Mouse (Mus musculus) cerebral cortex, adult 2 months (tissue): ENCODE measurements around the gene I830077J02Rik.

Experiments
- WGBS: fragments of 180-500 bp; shearing (Covaris S2); methylation state at CpG from one replicate; pipeline ENCODE4 v1.1.7; 2018; 5-methylcytosine and 5-hydroxymethylcytosine counted together

The I830077J02Rik gene

DNA sequence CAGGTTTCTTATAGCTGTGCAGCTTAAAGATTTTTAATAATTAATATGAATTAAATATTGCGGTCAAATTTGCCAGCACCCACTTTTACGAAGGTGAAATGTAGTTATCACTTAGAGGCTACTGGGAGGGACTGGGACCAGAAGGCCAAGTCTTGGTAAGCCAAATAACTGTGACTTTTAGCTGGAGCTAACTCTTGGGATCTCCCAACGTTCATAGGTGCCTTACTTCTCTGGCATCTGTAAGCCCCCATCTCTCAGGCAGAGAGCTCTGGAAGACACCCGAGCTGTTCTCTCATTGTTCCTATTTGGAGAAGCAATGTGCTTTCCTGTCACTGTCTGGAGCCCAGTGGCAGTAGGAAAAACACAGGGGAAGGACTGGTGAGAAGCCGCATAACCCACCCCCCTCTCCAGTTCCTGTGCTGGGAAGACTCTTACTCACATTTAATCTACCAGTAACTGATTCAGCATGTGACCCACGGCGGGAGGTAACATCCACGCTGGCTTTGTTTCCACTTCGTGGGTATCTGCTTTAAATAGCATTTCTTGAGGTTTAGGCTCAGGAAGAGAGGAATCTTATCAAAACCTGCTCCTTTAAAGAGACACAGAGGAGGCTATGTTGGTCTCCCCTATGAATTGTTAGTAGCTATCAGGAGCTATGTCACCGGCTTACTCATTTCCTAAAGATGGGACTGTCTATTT, 14.7 kb downstream of the I830077J02Rik start:
- WGBS: 64% methylated on average over 10 of the region's 10 CpGs

DNA sequence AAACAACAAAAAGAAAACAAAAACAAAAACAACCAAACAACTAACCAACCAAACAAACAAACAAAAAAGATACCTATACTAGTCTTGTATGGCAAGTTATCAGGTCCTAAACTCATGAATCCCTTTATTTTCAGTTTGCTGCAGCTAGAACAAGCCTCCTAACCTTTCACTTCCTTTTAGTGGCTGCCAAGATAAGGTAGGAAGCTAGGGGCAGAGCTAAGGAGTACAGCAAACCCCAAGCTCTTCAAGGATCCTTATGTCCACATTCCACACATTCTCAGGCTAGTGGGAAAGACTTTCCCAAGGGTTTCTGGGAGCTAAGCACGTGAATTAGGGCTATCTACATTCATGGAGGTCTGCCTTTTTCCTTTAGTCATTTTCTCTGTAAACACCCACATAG, 17.2 kb downstream of the I830077J02Rik start:
- 69% methylated on average over 1 of the region's 1 CpGs for WGBS

DNA sequence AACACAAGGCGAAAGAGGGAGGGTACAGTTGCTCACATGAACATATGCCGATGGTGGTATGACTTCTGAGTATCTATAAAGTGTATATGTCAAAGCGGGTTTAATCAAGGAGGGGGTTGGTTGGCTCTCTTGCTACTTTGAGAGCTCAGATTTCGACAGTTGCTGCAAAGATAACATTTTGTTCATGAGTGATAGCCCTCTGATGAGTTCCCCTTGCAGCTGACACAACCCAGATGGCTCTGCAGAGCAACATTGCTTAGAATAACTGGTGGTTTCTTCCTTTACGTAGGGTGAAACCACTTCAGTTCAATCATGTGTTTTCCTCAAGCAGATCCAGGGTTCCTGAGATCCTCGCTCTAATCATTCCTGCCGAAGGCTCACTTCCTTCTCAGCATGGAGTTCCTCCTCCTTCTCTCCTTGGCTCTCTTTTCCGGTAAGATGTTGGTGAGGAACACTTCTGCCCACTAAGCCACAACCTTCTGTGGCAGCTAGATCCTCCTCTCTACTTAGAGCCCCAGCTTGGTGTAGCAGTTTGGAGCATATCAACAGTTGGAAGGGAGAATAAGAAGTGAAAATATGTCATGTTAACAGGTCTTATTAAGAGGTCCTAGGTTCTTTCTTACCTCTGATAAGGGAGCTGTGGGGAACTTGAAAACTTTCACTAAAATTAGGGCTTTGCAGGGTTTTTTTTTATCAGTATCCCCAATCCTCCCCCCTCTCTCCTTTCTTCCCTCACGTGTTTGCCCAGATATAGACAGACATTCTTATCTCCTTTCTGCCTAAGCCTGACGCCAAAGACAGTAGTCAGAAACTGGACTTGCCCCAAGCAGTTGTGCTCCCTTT, 18.4 kb downstream of the I830077J02Rik start:
- 60% methylated on average over 10 of the region's 10 CpGs for WGBS

DNA sequence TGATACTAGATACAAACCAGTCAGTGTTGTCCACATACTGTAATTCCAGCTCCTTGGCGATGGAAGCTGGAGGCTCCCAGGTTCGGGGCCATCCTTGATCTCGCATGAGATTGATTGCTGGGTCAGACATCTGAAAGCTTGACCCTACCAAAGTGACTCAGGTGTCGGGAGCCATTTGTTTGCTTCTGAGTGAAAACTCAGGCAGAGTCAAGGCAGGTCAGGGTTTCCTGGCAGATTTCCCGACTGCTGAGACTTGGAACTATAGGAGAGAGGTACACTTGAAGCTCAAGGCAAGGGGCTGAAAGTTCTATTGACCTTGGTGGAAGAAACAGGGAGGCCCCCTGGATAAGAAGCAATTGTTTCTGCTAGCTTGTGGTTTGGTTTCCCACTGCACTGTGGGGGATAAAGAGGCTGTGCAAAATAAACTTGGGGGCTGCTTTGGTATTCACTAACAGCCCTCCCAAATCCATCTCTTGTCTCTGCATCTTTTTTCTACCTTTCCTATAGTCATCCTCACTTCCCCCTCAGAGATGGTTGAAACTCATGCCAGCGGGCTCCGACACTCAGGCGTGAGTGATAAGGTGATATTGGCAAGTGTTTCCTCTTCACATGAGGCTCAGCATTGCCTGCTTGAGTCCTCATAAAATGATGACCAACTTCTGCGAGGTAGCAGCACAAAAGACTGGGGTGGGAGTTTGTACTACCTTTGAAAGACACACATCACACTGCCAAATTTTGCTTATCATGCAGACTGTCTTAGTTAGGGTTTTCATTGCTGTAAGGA, 20.2 kb downstream of the I830077J02Rik start:
- 86% methylated on average over 9 of the region's 9 CpGs for WGBS

DNA sequence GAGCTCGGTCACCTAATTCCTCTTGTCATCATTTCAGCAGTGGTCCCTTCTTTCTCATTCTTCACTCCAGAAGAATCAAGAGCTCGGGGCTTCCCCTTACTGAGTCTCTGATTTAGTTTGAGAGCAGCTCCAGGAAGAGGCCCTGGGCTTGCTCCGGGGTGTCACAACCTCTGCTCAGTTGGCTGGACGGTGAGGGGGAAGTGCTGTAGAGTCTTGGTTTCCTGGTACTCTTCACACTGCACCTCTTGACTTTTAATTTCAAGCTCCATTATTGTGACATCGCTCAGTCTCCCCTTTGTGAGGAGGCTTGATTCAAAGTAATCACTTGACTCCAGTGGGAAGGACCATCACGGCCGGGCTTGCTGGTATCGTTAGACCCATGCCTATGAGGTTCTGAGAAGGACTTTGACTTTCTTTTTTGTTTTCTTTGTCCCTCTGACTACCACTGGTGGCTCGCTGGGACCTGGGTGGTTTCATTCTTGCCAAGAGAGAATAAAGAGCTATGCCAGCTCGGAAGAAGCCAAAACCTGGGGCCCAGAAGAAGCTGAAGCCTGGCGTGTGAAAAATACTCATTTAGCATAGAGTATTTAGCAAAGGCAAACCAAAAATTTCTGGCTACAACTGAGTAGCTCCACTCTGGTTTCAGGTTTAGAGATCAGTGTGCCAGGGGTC, 21.8 kb downstream of the I830077J02Rik start:
- 71% methylated on average over 11 of the region's 11 CpGs for WGBS

DNA sequence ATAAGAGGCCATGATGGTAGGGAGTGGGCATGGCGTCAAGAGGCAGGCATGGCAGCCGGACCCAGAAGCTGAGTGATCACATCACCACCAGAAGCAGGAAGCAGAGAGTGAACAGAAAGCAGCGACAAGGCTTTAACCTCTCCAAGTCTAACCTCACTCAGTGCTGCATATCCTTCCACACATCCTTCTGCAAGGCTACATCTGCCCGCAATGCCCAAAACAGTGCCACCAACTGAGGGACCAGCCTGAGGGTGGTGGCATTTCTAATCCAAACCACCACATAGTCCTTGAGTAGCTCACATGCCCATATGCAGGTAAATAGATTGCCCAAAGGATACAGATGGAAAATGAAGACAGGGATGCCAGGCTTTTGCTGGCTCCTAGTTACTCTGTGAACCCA, 23.5 kb downstream of the I830077J02Rik start:
- 85% methylated on average over 4 of the region's 4 CpGs for WGBS

DNA sequence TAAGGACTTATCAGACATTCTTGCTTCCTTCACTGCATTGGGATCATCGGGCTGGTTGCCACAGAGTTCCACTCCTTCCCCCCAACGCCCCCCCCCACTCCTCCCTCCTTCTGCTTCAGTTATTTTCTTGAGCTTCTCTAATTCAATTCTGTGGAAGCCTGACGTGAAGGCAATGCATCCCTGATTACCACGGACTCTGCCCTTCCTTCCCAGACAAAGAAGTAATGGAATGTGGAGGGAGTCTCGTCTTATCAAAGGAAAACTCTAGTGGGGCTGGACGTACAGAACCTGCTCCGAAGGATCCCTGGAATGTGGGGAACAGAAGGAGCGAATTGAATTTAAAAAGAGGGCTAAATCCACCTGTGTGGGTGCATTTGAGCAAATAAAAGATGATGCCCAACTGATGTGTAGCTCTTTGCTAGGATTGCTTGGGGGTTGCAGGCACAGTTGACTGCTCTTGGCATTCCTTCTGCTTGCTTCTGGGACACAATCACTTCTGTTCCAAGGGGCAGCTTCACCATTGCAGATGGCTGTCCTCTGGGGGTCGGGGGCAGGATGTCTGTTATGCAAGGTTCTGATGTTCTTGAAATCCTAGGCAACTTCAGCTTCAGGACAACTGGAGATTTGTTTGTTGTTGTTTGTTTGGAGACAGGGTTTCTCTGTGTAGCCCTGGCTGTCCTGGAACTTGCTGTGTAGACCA, 24.4 kb downstream of the I830077J02Rik start:
- WGBS: 60% methylated on average over 9 of the region's 9 CpGs

DNA sequence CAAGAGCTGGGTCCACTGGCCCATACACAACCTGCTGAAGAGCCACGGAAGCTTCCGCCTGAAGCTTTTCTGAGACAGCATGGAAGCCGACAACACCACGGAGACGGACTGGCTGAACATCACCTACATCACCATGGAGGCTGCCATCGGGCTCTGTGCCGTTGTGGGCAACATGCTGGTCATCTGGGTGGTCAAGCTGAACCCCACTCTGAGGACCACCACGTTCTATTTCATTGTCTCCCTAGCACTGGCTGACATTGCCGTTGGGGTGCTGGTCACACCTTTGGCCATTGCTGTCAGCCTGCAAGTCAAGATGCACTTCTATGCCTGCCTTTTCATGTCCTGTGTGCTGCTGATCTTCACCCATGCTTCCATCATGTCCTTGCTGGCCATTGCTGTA, 27.7 kb downstream of the I830077J02Rik start:
- 93% methylated on average over 9 of the region's 9 CpGs for WGBS

DNA sequence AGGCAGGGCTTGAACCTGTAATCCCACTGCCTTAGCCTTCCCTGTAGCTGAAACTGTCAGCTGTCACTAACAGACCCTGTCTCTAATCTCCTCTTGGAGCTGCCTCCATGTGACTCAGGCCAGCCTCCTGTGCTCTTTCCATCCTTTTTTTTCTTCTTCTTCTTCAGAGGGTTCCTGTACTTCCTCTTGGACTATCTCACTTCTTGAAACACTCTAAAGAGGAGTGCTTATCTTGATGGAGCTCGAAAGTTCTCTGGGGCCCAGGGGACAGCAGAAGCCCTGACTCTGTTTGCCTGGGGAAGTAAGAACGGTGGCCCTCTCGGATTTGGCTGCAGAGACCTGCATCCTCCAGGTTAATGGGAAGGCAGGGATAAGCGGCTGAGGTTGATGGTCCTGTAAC, 28.3 kb downstream of the I830077J02Rik start:
- WGBS: 83% methylated on average over 4 of the region's 4 CpGs

DNA sequence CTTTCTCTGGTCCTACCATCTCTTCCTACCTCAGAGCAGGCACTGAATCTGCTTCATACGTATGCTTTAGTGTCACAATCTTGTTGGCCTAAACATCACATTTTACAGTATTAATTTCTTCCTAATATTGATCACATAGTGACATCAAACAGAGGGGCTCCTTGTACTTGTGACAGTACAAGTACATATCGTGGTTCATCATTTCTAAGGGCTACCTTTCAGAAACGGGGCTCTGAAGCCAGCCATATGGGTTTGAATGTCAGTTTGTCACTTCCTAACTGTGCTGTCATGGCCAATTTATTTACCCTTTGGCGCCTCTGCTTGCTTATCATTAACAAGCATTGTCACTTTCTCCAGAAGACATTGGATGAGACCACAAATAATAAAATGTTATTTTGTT, 31.0 kb downstream of the I830077J02Rik start:
- WGBS: 85% methylated on average over 4 of the region's 4 CpGs

DNA sequence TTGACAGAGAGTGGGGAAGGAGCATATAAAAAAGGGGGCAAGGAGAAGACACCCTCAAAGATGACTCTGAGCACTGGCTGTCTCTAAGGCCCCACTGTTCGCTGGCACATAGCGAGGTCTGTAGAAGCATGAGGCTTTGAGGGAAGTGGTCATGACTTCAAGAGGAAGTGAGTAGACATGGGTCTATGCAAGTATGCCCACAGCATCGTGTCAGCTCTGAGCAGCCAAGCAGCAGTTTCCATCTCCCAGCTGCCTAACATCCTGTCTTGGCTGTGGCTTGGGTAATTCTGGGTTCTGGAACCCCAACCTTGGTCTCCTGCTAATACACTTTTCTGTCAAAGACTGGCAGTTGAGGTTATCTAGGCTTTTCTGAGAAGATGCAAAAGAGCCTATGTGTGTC, 31.7 kb downstream of the I830077J02Rik start:
- 75% methylated on average over 3 of the region's 3 CpGs for WGBS

DNA sequence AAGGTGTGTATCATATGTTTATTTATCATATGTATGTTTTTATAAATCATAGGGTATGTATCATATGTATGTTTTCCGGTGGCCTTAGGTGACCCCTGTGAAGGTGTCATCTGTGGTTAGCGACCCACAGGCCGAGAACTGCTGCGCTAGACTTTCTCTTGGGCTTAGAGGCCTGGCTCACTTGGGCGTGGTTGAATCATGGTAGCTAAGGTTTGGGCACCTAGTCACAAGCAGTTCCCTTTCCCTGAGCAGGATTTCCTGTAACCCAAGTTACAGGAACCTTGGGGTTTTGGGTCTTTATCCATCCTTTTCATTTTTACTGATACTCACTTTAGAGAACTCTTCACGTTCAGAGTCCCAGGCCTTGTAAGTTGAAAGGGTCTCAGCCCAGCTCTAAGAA, 32.2 kb downstream of the I830077J02Rik start:
- WGBS: 79% methylated on average over 6 of the region's 6 CpGs

DNA sequence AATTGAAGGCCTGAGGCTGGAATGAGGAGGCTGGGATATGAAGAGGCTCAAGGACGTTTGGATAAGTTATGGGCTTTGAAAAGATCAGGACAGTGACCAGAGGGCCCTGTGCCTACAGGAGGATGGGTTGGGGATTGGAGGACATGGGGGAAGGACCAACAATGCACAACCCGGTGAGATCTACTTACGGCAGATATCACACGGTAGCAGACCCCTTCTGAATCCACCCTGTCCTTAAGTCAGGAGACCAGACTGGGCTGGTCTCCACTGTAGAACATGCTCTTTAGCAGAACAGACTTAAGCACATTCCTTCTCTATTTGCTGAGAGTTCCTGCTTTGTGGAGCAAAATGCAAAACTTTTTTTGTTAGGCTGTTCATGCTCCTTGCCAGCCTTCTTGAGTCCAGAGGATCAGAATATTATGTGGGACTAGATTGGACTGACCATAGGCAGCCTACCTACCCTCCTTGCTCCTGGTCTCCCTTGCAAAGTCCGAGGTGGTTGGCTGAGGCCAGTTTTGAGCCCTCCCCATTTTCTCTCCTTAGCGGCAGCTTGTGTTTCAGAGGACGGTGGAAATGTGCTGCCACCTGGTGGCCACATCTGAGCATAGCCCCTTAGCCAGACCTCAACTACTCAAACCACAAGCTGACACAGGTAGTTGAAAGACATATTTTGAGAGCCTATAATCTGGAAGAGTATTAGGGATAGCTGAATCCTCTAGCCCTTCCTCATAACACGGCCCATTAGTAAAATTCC, 32.9 kb downstream of the I830077J02Rik start:
- 44% methylated on average over 8 of the region's 8 CpGs for WGBS

DNA sequence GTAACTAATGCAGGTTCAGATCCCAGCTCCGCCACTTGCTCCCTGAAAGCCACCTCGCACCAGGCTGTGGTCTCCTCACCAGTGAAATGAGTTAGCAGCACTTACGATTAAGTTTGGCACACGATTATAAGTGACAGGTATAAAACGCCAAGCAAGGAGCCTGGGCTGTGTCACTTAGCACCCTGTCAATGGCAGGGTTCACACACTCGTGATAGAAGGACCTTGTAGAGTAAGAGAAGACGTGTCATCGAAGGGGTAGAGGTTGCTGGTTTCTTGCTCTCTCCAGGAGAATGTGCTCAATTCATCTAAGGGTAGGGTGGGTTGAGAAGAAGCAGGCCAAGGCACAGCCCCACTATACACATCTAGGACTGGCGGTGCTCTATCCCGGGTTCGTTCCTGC, 33.6 kb downstream of the I830077J02Rik start:
- WGBS: 94% methylated on average over 11 of the region's 11 CpGs

DNA sequence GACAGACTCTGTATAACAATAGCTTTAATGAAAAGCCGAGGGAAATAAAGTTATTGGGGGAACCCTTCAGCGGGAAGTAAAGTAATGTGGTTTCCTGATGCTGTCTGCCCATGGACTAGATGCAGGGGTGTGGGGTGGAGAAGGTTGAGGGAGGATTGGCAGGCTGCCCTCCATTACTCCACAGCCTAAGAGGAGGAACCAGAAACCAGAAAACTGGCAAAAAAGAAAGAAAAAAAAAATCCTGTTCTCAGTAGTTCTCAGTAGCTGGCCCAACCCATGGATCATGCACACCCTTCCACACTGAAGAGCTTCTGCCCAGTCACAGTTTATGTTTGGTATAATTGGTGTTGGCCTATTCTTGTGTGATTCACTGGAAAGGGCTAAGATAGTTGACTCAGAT, 34.1 kb downstream of the I830077J02Rik start:
- 77% methylated on average over 2 of the region's 2 CpGs for WGBS

DNA sequence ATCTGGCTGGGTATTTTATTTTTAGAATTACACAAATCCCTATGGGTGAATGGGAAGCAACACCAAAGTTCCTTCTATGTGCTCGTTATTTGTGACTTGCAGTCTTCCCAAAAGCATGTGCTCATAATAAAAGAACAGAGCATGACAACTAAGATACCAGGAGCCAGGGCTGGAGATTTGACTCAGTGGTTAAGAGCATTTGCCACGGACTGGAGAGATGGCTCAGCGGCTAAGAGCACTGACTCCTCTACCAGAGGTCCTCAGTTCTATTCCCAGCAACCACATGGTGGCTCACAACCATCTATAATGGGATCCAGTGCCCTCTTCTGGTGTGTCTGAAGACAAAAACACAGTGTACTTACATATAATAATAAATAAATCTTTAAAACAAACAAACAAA, 35.7 kb downstream of the I830077J02Rik start:
- 77% methylated on average over 3 of the region's 3 CpGs for WGBS

DNA sequence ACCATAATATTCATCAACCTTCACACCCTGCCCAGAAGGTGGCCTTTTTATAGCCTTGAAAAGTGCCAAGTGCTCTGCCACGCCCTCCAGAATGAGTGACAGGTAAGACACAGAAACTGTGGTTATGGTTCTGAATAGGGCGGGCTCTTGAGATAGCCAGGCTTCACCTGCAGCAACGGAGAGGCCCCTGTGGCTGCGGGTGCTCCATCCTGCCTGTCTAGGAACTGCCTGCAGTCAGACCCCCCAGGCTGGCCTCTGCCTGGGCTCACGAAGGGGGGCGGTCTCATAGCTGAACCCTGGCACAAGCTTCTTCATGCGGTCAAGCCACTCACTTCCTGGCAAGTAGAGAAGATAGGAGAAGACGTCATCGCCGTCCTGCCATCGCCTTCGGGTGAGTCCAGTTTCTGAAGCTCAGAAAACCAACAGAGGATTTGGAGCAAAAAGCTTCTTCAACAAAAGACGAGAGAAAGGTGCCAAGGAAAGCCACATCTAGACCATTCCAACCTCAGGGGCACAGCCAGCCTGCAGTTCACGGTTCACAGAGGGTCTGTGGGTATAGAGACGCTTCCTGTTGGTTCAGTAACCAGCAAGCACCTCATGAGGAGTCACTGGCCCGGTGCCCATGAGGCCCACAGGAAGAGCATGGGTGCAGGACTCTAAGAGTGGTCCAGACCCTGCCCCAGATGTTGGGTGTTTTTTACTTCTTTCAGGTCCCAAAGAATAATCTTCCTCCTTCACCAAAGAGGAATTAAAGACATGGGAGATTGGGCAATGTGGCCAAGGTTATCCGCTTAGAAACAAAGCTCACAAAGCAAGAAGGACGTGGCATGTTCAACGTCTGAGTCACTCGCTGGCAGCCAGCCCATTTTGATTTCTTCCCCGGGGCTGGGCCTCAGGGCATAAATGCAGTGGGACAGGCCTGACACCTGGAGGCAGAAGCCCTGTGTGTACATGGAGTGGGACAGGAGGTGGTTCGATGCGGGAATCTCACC, 37.6 kb downstream of the I830077J02Rik start:
- WGBS: 66% methylated on average over 23 of the region's 23 CpGs

DNA sequence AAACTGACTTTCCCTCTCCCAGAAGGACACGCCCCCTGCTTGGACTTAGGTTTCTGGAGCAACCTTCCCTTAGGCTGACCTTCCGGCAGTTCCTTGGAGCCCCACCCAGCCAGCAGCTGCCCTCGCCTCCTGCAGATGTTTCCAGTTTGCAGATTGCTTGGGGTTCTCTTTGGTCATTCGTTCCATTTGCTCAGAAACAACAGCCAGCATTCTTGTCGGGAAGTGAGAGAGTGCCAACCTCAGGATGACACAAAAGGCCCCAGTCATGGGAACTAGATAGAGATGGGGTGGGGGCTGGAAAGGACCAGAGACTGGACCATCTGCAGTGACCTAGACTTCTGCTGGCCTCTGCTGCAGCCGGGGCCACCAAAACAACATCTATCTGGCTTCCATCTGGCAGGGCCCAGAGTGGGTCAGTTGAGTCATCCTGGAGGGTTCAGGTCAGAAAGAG, 38.5 kb downstream of the I830077J02Rik start:
- 51% methylated on average over 6 of the region's 6 CpGs for WGBS
